Mouse (Mus musculus) cerebellum, postnatal 10 days (tissue): Measurements from ENCODE around the gene Golgb1.

Experiments
- DNase-seq, 2 experiments: peaks; one replicate each; pipeline ENCODE4 v3.0.0; 2021; ENCODE audit warnings: mixed read lengths in 2 of 2

Golgb1 gene

GRCm38 (mm10) chr16:36946459-36947159 lies 71.7 kb downstream of the Golgb1 start:
- DNase-seq = no peak

GRCm38 (mm10) chr16:36947646-36948197 lies 72.8 kb downstream of the Golgb1 start:
- no peak for DNase-seq

GRCm38 (mm10) chr16:36949614-36950336 lies 74.8 kb downstream of the Golgb1 start:
- peak; percentile 48 to 50 for DNase-seq

GRCm38 (mm10) chr16:36951029-36951428 lies 76.1 kb downstream of the Golgb1 start:
- DNase-seq = peak; percentile 93 to 96

- no peak for DNase-seq
Measured at GRCm38 (mm10) chr16:36955106-36955505, 80.2 kb downstream of the Golgb1 start.

GRCm38 (mm10) chr16:36963415-36963814 lies 88.5 kb downstream of the Golgb1 start:
- DNase-seq = no peak

GRCm38 (mm10) chr16:36979127-36979526 lies 104.2 kb downstream of the Golgb1 start:
- DNase-seq = no peak
